Mouse (Mus musculus) spleen, postnatal 4 days (tissue): ENCODE results near the gene Jph3.

Source experiments
- DNase-seq, 2 experiments: peaks; one replicate each; pipeline ENCODE4 v3.0.0; 2022; ENCODE audit warnings: low spot score in 2 of 2

The Jph3 gene

GRCm38 (mm10) chr8:121729323-121729722 is at the start of gene Jph3:
Gene Jph3, plus strand, starts transcription at chr8:121729623.
- no peak for DNase-seq

- DNase-seq, result no peak
Measured at GRCm38 (mm10) chr8:121680896-121681295, 48.5 kb upstream of the Jph3 start.

GRCm38 (mm10) chr8:121681457-121681856 is 48.0 kb upstream of the Jph3 start:
- DNase-seq, result no peak

- no peak for DNase-seq
Measured at GRCm38 (mm10) chr8:121683083-121683832, 46.2 kb upstream of the Jph3 start.

- peak in 1 of 2 experiments; percentile 72 for DNase-seq
Measured at GRCm38 (mm10) chr8:121685419-121685818, 44.0 kb upstream of the Jph3 start.

DNA sequence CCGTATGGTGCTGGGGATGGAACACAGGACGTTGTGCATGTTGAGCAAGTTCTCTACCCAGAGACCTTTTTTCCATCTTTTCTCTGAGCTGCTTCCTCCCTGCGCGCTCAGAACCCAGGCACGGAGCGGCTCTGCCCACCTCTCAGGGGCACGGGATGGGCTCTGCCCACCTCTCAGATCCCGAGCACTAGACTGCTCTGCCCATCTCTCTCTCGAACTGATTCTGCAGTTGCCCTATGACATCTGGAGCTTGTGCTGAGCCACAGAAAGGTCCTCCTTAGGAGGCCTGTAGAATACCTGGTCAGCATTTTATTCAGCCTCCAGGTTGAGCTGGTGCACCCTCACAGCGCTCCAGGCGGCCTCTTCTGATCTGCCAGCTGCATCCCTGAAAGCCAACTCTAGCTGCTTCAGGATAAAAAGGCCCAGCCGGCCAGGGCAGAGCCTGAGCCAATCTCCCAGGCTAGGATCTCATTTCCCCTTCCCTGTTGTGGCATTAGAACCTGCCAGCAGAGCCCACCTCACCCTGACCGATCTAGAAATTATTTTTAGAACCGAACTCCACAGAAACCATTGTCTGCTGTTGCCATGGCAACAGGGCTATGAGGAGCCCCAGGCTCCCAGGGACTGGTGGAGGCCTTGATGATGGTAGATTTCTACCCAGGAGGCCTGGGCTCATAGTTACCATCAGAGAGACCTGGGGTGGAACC is 41.8 kb upstream of the Jph3 start:
- no peak for DNase-seq

GRCm38 (mm10) chr8:121688496-121688895 is 40.9 kb upstream of the Jph3 start:
- DNase-seq, result no peak

DNA sequence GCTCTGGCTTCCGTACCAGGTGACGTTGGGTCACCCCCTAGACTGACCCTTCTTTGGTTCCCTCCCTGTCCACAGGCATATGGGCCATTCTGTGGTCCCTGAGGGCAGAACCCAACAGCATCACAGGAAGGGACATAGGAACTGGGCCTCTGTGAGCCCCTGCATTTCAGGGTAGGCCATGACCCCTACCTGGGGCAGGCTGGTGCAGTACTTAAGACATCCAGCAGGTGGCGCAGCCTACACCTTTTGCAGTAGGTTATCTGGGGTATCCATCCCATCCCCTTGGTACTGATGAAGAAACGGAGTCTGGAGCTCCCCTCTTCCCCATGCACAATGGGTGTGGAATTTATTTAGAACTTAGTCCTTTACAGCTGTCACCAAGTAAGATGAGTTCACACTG is 35.0 kb upstream of the Jph3 start:
- peak; percentile 33 to 82 for DNase-seq

GRCm38 (mm10) chr8:121695585-121696184 is 33.7 kb upstream of the Jph3 start:
- no peak for DNase-seq

DNA sequence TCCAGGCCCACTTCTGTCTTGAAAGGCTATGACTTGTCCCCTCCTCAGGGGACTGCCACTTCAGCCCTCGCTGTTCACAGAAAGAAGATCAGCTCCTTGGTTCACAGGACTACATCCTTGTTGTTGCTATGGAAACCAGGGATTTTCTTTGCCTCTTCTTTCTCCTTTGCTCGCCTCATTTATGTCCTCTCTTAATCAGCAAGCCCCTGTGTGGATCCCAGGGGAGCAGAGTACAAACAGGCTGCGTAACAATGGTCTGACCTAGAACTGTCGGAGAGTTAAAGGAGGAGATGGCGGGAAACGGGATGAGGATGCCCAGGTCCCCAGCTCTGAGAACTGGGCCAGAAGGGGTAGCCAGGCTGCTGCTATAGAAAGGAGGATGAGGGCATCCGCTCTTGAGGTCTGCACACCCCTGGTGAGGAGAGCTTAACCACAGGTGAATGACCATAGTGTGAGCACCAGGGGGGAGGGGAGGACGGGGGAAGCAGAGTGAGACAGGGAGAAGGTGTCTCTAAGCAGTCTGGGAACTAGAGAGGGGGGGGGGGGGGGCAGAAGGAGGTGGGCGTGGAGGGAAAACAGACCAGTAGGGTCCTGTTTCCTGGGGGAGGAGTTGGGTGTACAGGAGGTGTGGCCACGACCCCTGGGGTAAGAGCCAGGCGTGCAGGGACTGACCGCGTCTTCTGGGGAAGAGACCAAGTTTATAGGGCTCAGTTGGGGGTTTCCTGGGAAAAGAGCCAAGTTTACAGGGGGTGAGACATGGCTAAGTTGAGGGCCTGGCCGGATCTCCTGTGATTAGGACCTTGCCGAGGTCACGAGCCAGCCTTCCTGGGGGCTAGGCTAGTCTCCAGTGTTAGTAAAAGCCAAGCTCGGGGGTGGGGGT is 31.4 kb upstream of the Jph3 start:
- DNase-seq, result no peak

DNA sequence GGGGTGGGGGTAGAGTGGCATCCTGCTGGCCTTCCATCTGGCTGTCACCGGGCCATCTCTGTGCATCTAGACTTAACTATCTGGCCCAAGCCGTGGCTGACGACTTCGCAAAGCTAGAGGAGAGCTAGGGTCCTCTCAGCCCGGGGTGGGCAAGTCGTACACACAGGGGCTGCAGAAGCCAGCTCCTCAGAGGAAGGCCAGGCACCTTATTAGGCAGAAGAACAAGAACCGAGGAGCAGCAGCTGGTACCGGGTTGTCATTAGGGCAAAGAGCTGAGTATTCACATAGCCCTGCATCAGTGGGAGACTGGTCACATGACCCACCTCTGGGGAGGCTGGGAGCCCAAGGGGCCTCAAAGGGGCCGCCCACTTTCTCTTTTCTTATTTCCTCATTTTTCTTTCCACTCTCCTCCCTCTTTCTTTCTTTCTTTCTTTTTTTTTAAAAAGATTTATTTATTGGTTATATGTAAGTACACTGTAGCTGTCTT is 30.8 kb upstream of the Jph3 start:
- no peak for DNase-seq

- no peak for DNase-seq
Measured at GRCm38 (mm10) chr8:121699936-121700335, 29.5 kb upstream of the Jph3 start.

DNA sequence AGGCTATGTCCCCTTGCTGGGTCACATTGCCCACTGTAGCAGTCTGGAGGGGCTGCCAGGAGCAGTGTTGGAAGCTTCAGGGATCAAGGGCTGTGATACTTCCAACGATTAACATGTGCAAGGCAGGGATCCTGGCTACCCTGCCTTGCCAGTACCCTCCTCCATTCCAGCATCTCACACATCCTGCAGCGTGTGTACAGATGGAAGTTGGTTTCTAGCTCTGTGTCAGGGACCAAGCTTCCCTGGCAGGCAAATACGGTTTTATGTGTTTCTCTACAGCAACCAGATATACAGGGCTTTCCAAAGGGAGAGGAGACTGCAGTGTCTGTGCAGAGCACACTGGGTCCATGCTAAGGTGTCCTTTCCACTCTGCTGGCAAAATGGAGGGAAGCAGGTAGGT is 24.2 kb upstream of the Jph3 start:
- no peak for DNase-seq

GRCm38 (mm10) chr8:121706956-121707355 is 22.5 kb upstream of the Jph3 start:
- no peak for DNase-seq

GRCm38 (mm10) chr8:121708406-121708805 is 21.0 kb upstream of the Jph3 start:
- no peak for DNase-seq

DNA sequence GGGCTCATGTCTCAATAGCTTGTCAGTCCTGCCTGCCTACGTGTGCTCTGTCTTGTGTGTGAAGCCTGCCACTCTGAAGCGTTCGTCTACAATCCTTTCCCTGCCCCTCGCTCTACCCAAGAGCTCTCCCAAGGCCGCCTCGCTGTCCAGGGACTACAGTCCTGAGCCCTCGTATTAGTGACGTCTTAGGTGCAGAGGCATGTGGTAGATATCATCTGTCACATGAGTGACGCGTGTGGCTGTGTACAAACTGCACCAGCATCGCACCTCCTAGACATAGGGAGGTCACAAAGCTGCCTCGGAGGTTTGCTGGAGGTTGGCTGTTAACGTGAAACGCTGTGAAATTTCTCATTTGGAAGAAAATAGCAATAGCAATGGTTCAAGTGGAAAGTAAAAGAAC is 11.9 kb upstream of the Jph3 start:
- DNase-seq, result no peak

DNA sequence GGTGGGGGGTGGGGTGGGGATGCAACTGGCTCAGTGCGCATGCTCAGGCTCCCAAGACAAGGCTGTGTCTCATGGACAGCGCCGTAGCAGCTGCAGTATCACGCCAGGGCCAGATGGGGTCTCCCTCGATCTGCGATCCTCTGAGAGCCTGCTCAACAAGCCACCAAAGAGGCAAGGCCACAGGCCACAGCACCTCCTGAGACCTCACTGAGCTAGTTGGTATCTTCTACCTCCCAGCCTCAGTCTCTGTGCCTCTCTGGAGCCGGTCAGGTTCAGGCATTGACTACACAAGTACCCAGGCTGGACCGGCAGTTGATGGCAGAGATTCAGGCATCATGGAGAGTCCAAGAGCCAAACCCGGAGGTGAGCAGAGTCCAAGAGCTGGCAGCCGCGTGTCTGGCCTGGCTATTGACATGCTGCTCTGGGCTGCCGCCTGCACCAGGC is 11.4 kb upstream of the Jph3 start:
- DNase-seq, result peak; percentile 38 to 69

DNA sequence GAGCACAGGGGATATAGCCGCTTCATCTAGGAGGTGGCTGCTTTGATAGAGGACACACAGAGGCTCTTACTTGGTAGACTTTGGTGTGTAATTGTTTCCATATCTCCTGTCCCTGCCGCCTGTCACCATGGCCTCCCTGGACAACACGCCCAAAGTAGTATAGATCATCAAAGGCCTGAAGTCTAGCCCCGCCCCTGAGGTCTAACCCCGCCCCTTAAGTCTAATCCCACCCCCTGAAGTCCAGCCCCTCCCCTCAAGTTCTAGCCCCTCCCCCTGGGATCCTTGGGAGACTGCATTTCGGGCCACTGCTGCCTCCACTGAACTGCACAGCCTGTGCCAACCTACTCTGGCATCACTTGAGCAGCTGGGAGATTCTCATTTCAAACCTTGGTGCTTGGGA is 10.5 kb upstream of the Jph3 start:
- no peak for DNase-seq

- no peak for DNase-seq
Measured at GRCm38 (mm10) chr8:121721072-121721471, 8.4 kb upstream of the Jph3 start.

DNA sequence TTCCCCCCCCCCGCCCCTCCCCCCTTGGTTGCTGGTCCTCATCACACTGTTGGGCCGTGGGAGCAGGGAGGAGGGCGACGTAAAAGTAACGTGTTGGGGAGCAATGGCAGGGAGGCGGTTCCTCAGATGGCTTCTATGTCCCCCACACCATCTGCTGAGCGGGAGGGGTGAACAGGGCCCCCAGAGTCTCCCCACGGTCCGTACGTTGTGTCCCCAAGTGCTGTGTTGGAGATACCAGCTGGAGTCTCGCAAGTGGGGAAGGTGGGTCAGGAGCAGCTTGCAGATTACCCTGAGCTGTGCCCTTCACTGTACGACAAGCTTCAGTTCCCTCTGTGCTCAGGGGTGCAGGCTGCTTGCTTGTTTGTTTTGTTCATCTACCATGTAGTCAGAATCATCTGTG is 5.6 kb upstream of the Jph3 start:
- no peak for DNase-seq

DNA sequence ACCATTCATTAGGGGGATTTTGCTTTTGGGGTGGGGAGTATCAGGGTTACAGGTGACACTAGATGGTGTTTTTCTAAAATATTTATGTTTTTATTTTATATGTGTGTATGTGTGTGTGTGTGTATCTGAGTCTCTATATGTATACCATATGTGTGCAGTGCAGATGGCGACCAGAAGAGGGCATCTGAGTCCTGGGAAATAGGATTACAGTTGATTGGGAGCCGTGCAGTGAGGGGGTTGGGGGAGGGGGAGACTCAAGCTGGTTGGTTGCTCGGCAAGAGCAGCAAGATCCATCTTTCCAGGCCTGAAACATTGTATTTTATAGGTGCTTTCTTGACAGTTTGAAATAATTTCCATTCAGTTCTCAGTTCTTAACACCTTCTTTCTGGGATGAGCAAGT is 2.3 kb upstream of the Jph3 start:
- DNase-seq, result no peak

DNA sequence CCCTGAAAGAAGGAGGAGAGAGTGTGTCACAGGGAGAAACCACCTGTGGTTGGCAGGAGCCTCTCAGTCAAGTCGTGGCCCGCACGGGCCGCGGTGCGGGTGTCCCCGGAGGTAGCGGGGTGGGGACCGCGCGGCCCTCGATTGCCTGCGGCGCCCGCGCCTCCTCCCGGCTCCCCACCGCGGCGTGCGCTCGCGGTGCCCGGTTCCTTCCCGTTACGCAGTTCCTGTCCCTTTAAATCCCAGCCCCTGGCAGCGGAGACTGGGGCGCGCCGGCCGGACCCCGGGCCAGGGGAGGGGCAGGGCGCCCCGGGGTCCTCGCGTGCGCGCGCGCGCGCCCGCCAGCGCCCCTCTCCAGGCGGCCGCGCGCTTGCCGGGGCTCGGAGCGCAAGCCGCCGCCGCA is 331 bp downstream of the Jph3 start:
- DNase-seq, result no peak
